Mouse (Mus musculus): ENCODE measurements around the gene Tctex1d1. TPM values are rescaled to one million over a fixed set of nuclear protein-coding genes. Genes with fewer than 3 reads are reported as not detected.

Gene Tctex1d1
- polyA plus RNA-seq (2014; fragmentation: Nextera tagmentation; extraction: Ambion mirVana) = 0.94 and 1.2 TPM in 2 replicates

DNA sequence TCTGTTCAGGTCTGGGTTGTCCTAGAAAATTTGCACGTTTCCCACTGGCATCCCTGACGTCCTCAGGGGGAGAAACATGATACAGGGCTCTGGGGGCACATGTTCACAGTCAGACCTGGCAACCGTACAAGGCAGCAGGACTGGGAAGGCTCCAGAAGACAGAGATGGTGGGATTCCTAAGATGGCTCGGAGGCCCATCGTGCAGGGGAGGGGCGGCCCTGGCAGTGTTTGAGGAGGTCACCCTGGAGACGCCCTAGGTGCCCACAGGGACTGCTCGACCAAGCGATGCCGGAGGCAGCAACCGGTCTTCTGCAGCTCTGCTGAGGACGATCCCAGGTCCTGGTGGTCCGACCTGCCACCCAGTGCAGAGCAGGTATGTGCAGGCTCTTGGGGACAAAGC is at the start of gene Tctex1d1:
Tctex1d1 (plus strand) TSS at position 167 of the 400 bp plus-strand sequence.
- Histone ChIP-seq H3K36me3 (ENCODE audit: control insufficient read depth, insufficient read depth, low read length) (no peaks in the 10 kb centered on the region), H3K4me1 (ENCODE audit: control insufficient read depth, insufficient read depth, low read length) (peaks cover 10% of the 10 kb centered on the region), H3K9me3 (ENCODE audit: control insufficient read depth, low read length) (no peaks in the 10 kb centered on the region), H3K27ac (replicated peaks; ENCODE audit: low read depth, low read length) (no peak within 1 kb of the TSS), H3K27me3 (replicated peaks; ENCODE audit: control insufficient read depth, insufficient read depth, low read length) (no peaks in the 10 kb centered on the region; the same call in 1 of the 2 replicates), H3K4me2 (ENCODE audit: low read depth, low read length) (peak within 1 kb of the TSS; percentile 79), H3K9ac (ENCODE audit: low read depth, low read length) (peak within 1 kb of the TSS; percentile 51; the same call in 1 of the 2 replicates), H3K4me3 (ENCODE audit: low read depth, low read length) (peak within 1 kb of the TSS; percentile 37)
- ATAC-seq (ENCODE audit: low read depth) (peak; percentile 84), DNase-seq (ENCODE audit: low spot score) (peak; percentile 68)
- under 1% methylated on average over 13 of the region's 13 CpGs for WGBS

DNA sequence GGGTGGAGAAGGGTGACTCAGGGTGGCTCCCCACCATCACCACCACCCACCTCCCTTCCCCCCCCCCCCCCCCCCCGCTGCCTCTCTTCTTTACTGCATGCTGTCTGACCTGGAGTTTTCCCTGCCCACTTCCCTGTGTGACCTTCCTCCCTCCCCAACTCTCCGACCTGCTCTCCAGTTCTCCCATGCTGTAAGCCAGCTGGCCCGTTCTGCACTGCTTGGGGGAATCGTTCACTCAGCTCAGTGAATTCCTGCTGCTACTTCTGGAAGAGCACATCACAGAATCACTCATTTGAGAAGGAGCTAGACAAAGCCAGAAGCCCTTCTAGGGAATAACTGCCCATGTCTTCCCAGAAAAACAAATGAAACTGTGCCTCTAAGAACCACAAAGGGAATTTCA is 48.9 kb upstream of the Tctex1d1 start:
- WGBS = 26% methylated on average over 3 of the region's 4 CpGs
- no peak for ATAC-seq (ENCODE audit: low read depth)
- DNase-seq (ENCODE audit: low spot score) = no peak

DNA sequence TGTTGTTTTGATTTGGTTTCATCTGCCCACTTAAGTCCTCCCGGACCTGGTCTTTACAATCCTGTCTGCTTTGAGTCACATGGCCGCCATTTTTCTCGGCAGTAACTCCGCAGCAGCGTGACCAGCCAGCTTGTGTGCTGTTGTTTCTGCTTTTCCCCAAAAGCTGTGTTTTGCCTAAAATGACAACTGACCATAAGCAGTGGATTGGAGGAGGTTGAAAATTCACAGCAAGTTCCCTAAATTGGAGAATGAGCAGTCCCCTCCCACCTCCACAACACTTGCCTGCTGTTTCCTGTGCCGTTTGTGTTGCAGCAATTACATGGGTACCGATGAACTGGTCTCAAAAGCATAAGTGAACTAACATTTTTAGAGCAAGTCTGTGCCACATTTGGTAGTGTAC is 47.7 kb upstream of the Tctex1d1 start:
- Histone ChIP-seq H3K36me3 (ENCODE audit: control insufficient read depth, insufficient read depth, low read length) (no peaks in the 10 kb centered on the region), H3K4me1 (ENCODE audit: control insufficient read depth, insufficient read depth, low read length) (no peaks in the 10 kb centered on the region), H3K9ac (ENCODE audit: low read depth, low read length) (no peak overlapping the region), H3K9me3 (ENCODE audit: control insufficient read depth, low read length) (no peaks in the 10 kb centered on the region), H3K27me3 (replicated peaks; ENCODE audit: control insufficient read depth, insufficient read depth, low read length) (no peaks in the 10 kb centered on the region), H3K27ac (replicated peaks; ENCODE audit: low read depth, low read length) (no peak overlapping the region), H3K4me2 (ENCODE audit: low read depth, low read length) (no peak overlapping the region), H3K4me3 (ENCODE audit: low read depth, low read length) (no peak overlapping the region)
- ATAC-seq (ENCODE audit: low read depth) (no peak), DNase-seq (ENCODE audit: low spot score) (no peak)
- WGBS = 78% methylated on average over 7 of the region's 7 CpGs

More for the DNA sequence above, 48.9 kb upstream of the Tctex1d1 start:
- H3K4me3 ChIP-seq (ENCODE audit: low read depth, low read length) = no peak overlapping the region
- H3K4me1 ChIP-seq (ENCODE audit: control insufficient read depth, insufficient read depth, low read length) = no peaks in the 10 kb centered on the region
- no peaks in the 10 kb centered on the region for H3K36me3 ChIP-seq (ENCODE audit: control insufficient read depth, insufficient read depth, low read length)
- no peak overlapping the region for H3K4me2 ChIP-seq (ENCODE audit: low read depth, low read length)
- H3K27me3 ChIP-seq (replicated peaks; ENCODE audit: control insufficient read depth, insufficient read depth, low read length) = no peaks in the 10 kb centered on the region
- H3K9ac ChIP-seq (ENCODE audit: low read depth, low read length) = no peak overlapping the region
- no peaks in the 10 kb centered on the region for H3K9me3 ChIP-seq (ENCODE audit: control insufficient read depth, low read length)
- no peak overlapping the region for H3K27ac ChIP-seq (replicated peaks; ENCODE audit: low read depth, low read length)

DNA sequence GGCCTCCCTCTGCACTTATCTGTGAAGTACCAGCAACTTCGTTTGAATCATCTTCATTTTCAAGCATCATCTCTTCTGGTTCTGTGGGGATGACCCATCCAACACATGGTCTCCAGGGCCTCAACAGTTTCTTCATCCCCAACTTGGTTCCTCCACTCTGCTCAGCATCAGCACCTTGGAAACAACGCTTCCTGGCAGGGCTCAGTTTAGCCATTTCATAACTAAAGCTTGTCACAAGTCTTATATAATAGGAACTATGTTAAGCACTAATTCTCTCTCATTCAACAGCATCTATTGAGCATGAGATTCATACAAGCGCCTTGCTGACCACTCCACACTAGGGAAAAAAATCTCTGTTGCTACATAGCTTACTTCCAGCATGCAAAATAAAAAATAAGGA is 38.1 kb upstream of the Tctex1d1 start:
- Histone ChIP-seq H3K27ac (replicated peaks; ENCODE audit: low read depth, low read length) (no peak overlapping the region), H3K9me3 (ENCODE audit: control insufficient read depth, low read length) (0 out of 2 replicates have a peak, but pooled peaks cover 3% of the 10 kb centered on the region)
- ATAC-seq (ENCODE audit: low read depth) = no peak

DNA sequence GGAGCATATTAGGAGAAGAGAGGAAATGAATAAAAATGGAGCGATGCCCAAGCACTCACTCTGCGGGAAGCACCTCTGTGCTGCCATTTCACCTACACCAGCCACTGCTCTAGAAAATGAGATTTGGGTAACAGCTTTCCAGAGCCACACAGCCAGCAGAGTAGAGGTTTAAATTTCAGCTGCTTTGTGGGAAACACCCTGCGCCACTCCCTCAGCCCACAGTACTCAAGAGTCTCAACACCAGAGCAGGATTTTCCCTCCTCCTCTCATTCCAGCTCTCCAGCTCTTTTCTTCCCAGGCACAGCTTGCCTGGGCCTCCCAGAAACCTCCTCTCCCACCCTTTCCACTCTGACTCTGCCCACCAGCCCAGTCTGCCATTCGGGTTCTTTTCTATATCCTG is 37.7 kb upstream of the Tctex1d1 start:
- Histone ChIP-seq H3K36me3 (ENCODE audit: control insufficient read depth, insufficient read depth, low read length) (no peaks in the 10 kb centered on the region), H3K4me3 (ENCODE audit: low read depth, low read length) (no peak overlapping the region), H3K4me2 (ENCODE audit: low read depth, low read length) (no peak overlapping the region), H3K27ac (replicated peaks; ENCODE audit: low read depth, low read length) (no peak overlapping the region), H3K4me1 (ENCODE audit: control insufficient read depth, insufficient read depth, low read length) (0 out of 2 replicates have a peak, but pooled peaks cover 5% of the 10 kb centered on the region), H3K27me3 (replicated peaks; ENCODE audit: control insufficient read depth, insufficient read depth, low read length) (no peaks in the 10 kb centered on the region), H3K9me3 (ENCODE audit: control insufficient read depth, low read length) (0 out of 2 replicates have a peak, but pooled peaks cover 3% of the 10 kb centered on the region), H3K9ac (ENCODE audit: low read depth, low read length) (no peak overlapping the region)
- WGBS = 82% methylated on average over 4 of the region's 4 CpGs
- ATAC-seq (ENCODE audit: low read depth) (no peak), DNase-seq (ENCODE audit: low spot score) (peak; percentile 30)

More for the DNA sequence above, 38.1 kb upstream of the Tctex1d1 start:
- H3K4me2 ChIP-seq (ENCODE audit: low read depth, low read length) = no peak overlapping the region
- no peaks in the 10 kb centered on the region for H3K36me3 ChIP-seq (ENCODE audit: control insufficient read depth, insufficient read depth, low read length)
- no peaks in the 10 kb centered on the region for H3K27me3 ChIP-seq (replicated peaks; ENCODE audit: control insufficient read depth, insufficient read depth, low read length)
- H3K4me1 ChIP-seq (ENCODE audit: control insufficient read depth, insufficient read depth, low read length) = 0 out of 2 replicates have a peak, but pooled peaks cover 5% of the 10 kb centered on the region
- WGBS = 81% methylated on average over 3 of the region's 3 CpGs
- no peak overlapping the region for H3K9ac ChIP-seq (ENCODE audit: low read depth, low read length)
- no peak overlapping the region for H3K4me3 ChIP-seq (ENCODE audit: low read depth, low read length)
- DNase-seq (ENCODE audit: low spot score) = no peak

DNA sequence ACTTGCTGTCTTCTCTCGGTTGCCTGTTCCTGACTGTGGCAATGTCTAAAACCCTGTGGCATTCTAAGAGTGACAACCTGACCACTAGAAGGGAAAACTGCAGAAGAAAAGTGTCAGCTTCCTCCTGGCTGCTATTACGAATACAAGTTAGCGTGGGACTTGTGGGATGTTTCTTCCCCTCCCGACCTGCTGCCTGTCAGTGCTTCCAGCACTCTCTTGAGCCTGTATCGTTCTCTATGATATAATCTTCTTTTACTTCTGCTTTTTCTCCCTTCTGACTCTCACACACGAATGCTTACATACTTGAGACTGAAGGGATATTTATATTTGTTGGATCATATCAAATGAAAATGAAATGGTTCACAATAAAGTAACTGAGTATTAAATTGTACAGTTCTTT is 34.1 kb upstream of the Tctex1d1 start:
- 72% methylated on average over 6 of the region's 6 CpGs for WGBS
- H3K36me3 ChIP-seq (ENCODE audit: control insufficient read depth, insufficient read depth, low read length) = no peaks in the 10 kb centered on the region
- DNase-seq (ENCODE audit: low spot score) (no peak), ATAC-seq (ENCODE audit: low read depth) (no peak)
- H3K27ac ChIP-seq (replicated peaks; ENCODE audit: low read depth, low read length) = no peak overlapping the region
- no peak overlapping the region for H3K4me2 ChIP-seq (ENCODE audit: low read depth, low read length)
- no peak overlapping the region for H3K4me3 ChIP-seq (ENCODE audit: low read depth, low read length)
- 0 out of 2 replicates have a peak, but pooled peaks cover 5% of the 10 kb centered on the region for H3K4me1 ChIP-seq (ENCODE audit: control insufficient read depth, insufficient read depth, low read length)
- H3K9me3 ChIP-seq (ENCODE audit: control insufficient read depth, low read length) = no peaks in the 10 kb centered on the region
- H3K27me3 ChIP-seq (replicated peaks; ENCODE audit: control insufficient read depth, insufficient read depth, low read length) = no peaks in the 10 kb centered on the region
- H3K9ac ChIP-seq (ENCODE audit: low read depth, low read length) = no peak overlapping the region

DNA sequence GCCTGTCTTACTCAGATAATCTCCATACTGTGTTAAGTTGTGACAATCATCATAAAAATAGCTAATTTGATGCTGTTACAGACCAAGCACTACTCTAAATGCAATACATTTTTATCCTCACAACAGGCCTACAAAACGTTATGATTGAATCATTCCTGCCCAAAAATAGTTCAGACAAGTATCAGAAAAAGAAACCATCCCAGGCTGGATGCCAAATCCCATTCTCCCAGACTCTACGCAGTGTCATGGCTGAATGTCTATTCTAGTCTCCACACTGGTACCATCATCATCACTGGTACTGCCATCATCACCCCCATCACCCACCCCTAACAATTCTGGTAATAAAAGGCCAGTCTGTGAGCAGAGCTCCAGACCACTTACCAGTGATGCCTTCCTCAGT is 25.9 kb upstream of the Tctex1d1 start:
- Histone ChIP-seq H3K27ac (replicated peaks; ENCODE audit: low read depth, low read length) (no peak overlapping the region), H3K36me3 (ENCODE audit: control insufficient read depth, insufficient read depth, low read length) (no peaks in the 10 kb centered on the region), H3K9me3 (ENCODE audit: control insufficient read depth, low read length) (no peaks in the 10 kb centered on the region), H3K4me2 (ENCODE audit: low read depth, low read length) (no peak overlapping the region), H3K4me1 (ENCODE audit: control insufficient read depth, insufficient read depth, low read length) (no peaks in the 10 kb centered on the region), H3K9ac (ENCODE audit: low read depth, low read length) (no peak overlapping the region), H3K4me3 (ENCODE audit: low read depth, low read length) (no peak overlapping the region), H3K27me3 (replicated peaks; ENCODE audit: control insufficient read depth, insufficient read depth, low read length) (no peaks in the 10 kb centered on the region)
- ATAC-seq (ENCODE audit: low read depth) (no peak), DNase-seq (ENCODE audit: low spot score) (no peak)
- WGBS = 65% methylated on average over 2 of the region's 2 CpGs

DNA sequence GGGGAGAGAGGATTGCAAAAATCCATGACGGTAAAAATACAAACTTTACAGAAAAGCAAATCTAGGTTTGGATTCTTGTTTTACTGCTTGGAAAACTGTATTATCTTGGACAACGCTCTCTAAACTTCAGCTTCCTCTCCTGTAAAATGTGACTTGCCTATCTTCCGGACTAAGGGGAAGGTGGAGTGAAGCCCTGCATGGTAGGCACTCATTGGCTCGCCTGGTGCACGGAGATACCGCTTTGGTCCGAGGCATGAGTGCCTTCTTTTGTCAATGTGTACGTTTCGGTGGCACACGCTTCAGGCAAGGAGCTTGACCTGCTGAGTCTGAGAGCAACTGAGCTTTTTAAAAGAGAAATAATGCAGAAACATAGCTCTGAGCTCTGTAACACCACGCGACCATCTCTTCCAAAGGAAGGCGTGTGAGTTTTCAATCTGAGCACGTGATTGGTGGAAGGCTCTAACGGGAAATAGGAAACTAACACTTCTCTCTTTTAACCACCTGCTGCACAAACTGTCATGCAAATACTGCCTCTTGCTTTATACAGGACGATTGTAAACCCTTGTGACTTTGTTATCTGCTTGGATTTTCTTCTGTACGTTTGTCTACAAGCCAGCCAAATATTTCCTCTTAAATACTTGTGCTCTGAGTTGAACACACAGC is 23.0 kb upstream of the Tctex1d1 start:
- H3K4me3 ChIP-seq (ENCODE audit: low read depth, low read length) = no peak overlapping the region
- no peak overlapping the region for H3K27ac ChIP-seq (replicated peaks; ENCODE audit: low read depth, low read length)
- no peak overlapping the region for H3K4me2 ChIP-seq (ENCODE audit: low read depth, low read length)
- DNase-seq (ENCODE audit: low spot score) (no peak), ATAC-seq (ENCODE audit: low read depth) (no peak)
- no peaks in the 10 kb centered on the region for H3K4me1 ChIP-seq (ENCODE audit: control insufficient read depth, insufficient read depth, low read length)
- H3K9ac ChIP-seq (ENCODE audit: low read depth, low read length) = no peak overlapping the region
- WGBS = 77% methylated on average over 17 of the region's 17 CpGs
- no peaks in the 10 kb centered on the region for H3K27me3 ChIP-seq (replicated peaks; ENCODE audit: control insufficient read depth, insufficient read depth, low read length)
- H3K36me3 ChIP-seq (ENCODE audit: control insufficient read depth, insufficient read depth, low read length) = no peaks in the 10 kb centered on the region
- no peaks in the 10 kb centered on the region for H3K9me3 ChIP-seq (ENCODE audit: control insufficient read depth, low read length)

DNA sequence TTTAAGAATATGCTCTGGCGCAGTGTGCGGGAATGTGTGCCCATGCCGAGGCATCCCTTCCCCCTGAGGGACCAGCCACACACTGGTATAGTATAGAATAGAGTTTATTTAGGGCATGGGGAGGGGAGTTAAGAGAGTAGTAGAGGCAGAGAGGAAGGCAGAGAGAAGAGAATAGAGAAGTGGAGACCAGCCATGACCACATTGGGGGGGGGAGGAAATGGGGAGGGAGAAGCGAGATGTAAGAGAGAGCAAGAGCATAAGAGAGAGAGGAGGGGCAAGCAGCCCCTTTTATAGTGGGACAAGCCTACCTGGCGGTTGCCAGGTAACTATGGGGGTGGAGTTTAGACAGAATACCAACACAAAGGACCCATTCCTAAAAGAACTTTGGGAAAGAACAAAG is 19.0 kb upstream of the Tctex1d1 start:
- Histone ChIP-seq H3K36me3 (ENCODE audit: control insufficient read depth, insufficient read depth, low read length) (no peaks in the 10 kb centered on the region), H3K4me3 (ENCODE audit: low read depth, low read length) (no peak overlapping the region), H3K4me2 (ENCODE audit: low read depth, low read length) (no peak overlapping the region), H3K4me1 (ENCODE audit: control insufficient read depth, insufficient read depth, low read length) (no peaks in the 10 kb centered on the region), H3K9ac (ENCODE audit: low read depth, low read length) (no peak overlapping the region), H3K27ac (replicated peaks; ENCODE audit: low read depth, low read length) (no peak overlapping the region), H3K9me3 (ENCODE audit: control insufficient read depth, low read length) (no peaks in the 10 kb centered on the region), H3K27me3 (replicated peaks; ENCODE audit: control insufficient read depth, insufficient read depth, low read length) (no peaks in the 10 kb centered on the region)
- ATAC-seq (ENCODE audit: low read depth) = no peak
- no peak for DNase-seq (ENCODE audit: low spot score)
- 86% methylated on average over 5 of the region's 5 CpGs for WGBS
